Mouse (Mus musculus) liver, adult 10 weeks (tissue): ENCODE results near the gene Dynlrb2. TPM values are rescaled to one million over a fixed set of nuclear protein-coding genes. Genes with fewer than 3 reads are reported as not detected.

ENCODE experiments used
- polyA plus RNA-seq: library from polyadenylated mRNA; stranded (reverse); fragments of 350-450 nt; fragmentation: Illumina TruSeq; extraction: RNeasy Lipid Tissue Mini Kit (QIAGEN cat#74804); gene quantifications from one replicate; pipeline ENCODE4 v1.2.3, GENCODE M21; 2014; ENCODE audit warnings: low read depth, low replicate concordance

Dynlrb2 gene
- not detected for polyA plus RNA-seq

DNA sequence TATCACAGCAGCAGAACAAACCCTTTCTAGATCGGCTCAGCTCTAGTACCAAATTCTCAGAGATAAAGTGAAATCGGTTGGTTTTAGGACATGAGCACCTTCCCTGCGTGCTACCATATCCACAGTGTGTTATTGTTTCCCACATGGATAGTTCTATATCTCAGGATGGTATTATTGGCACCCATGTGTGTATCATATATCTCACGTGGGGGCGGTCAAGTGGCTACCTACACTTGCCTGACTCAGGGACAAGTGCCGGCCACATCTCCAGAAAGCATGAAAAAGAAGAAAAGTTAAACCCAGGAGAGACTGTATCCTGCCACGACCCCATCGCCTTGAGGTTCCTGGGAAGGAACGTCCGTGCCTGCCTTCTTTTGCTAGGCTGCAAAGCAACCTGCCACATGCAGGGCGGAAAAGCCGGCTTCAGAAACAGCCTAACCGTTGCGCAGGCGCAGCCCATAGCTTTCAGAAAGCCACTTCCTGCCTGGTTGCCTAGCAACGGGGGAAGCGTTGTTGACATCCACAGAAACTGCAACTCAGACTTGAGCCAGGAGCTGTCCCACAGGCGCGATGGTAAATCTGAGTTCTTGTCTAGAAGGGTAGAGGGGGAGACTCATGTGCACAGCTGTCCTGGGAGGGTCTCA, at the start of gene Dynlrb2:
TSS of gene Dynlrb2 (plus strand) at position 498 of the 644 bp plus-strand sequence.

Other genes with a start within 250 kb of the Dynlrb2 start
- gene Cdyl2, start 228.0 kb downstream of the Dynlrb2 start, polyA plus RNA-seq: not detected